Comparison of ENCODE assay signal across 10 mouse cellular contexts in the genomic region with DNA sequence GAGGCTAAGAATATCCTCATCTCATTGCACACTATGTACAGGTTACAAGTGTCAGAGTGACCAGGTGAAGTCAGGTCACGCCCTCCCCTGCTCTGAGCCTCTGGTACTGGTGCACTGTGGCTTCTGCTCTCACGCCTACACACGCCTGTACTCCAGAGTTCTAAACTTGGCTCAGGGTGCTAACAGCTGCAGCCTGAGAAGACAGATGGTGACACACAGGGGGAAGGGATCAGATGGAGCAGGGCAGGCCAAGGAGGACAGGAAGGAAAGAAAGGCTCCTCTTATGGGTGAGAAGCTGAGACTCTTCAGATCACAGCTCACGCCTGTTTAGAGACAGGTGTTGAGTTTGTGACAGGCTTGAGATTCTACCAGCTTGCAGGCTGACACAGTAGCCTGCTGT. TPM values are rescaled to one million over a fixed set of nuclear protein-coding genes. Genes with fewer than 3 reads are reported as not detected.
DNase-seq lines count a peak whose midpoint lies in the region; ATAC-seq and TF ChIP-seq lines count a peak whose summit lies in the region.
"Had no signal": no experiment of that assay in that cellular context is flagged by ENCODE, and none has a peak within 500 bp of the region (broad histone marks: within the 10 kb centered on the region; RNA-seq: fewer than 3 reads in every experiment).

No protein-coding gene starts in this region.

- no peaks in the 10 kb centered on the region for H3K79me3 ChIP-seq in C2C12 (ENCODE audit: low read depth)

- no peaks in the 10 kb centered on the region for H3K79me2 ChIP-seq in C2C12 (ENCODE audit: control insufficient read depth, insufficient read depth)
- H3K79me2 ChIP-seq in myocyte (ENCODE audit: control insufficient read depth, insufficient read depth), result no peaks in the 10 kb centered on the region

- no peak overlapping the region for H3K4me3 ChIP-seq in hindbrain, embryonic 12.5 days
- no peak overlapping the region for H3K4me3 ChIP-seq in hindbrain, embryonic 13.5 days
- H3K4me3 ChIP-seq in C2C12 (ENCODE audit: insufficient read depth, poor library complexity, severe bottlenecking) (no peak overlapping the region), myocyte (no peak overlapping the region)
- no peak overlapping the region for H3K4me3 ChIP-seq in embryonic facial prominence, embryonic 14.5 days (ENCODE audit: low read depth, low read length)
- H3K4me3 ChIP-seq: megakaryocyte, embryonic 14.5 days had no signal

- no peaks in the 10 kb centered on the region for H3K27me3 ChIP-seq in hindbrain, embryonic 12.5 days
- no peaks in the 10 kb centered on the region for H3K27me3 ChIP-seq in hindbrain, embryonic 13.5 days
- H3K27me3 ChIP-seq in C2C12 (ENCODE audit: control insufficient read depth, insufficient read depth, insufficient read length) (no peaks in the 10 kb centered on the region), myocyte (ENCODE audit: control insufficient read depth, insufficient read depth, insufficient read length) (no peaks in the 10 kb centered on the region)
- no peaks in the 10 kb centered on the region for H3K27me3 ChIP-seq in embryonic facial prominence, embryonic 14.5 days (replicated peaks; ENCODE audit: control insufficient read depth, insufficient read depth, low read length)
- H3K27me3 ChIP-seq: megakaryocyte, embryonic 14.5 days had no signal

- WGBS in hindbrain, embryonic 12.5 days, result 92% methylated on average over 4 of the region's 4 CpGs
- WGBS in hindbrain, embryonic 13.5 days, result 84% methylated on average over 4 of the region's 4 CpGs
- WGBS in embryonic facial prominence, embryonic 14.5 days, result 74% methylated on average over 4 of the region's 4 CpGs

- no peak overlapping the region for H3ac ChIP-seq in C2C12 (ENCODE audit: control insufficient read depth, insufficient read length, low read depth)
- no peak overlapping the region for H3ac ChIP-seq in myocyte (ENCODE audit: control insufficient read depth, insufficient read length)

- ATAC-seq in hindbrain, embryonic 12.5 days (ENCODE audit: low FRiP score), result no peak
- no peak for ATAC-seq in hindbrain, embryonic 13.5 days (ENCODE audit: low FRiP score)
- peak; percentile 85 for ATAC-seq in embryonic facial prominence, embryonic 14.5 days (ENCODE audit: low read depth)

- no peaks in the 10 kb centered on the region for H3K9me3 ChIP-seq in hindbrain, embryonic 12.5 days (replicated peaks)
- no peaks in the 10 kb centered on the region for H3K9me3 ChIP-seq in hindbrain, embryonic 13.5 days
- no peaks in the 10 kb centered on the region for H3K9me3 ChIP-seq in embryonic facial prominence, embryonic 14.5 days (ENCODE audit: control insufficient read depth, low read length)
- H3K9me3 ChIP-seq: megakaryocyte, embryonic 14.5 days had no signal

- peaks cover 9% of the 10 kb centered on the region; the same call in 1 of the 2 replicates for H3K36me3 ChIP-seq in hindbrain, embryonic 12.5 days
- peaks cover 16% of the 10 kb centered on the region for H3K36me3 ChIP-seq in hindbrain, embryonic 13.5 days
- peaks cover 25% of the 10 kb centered on the region for H3K36me3 ChIP-seq in C2C12 (ENCODE audit: control insufficient read depth, insufficient read depth)
- peaks cover 19% of the 10 kb centered on the region; the same call in 1 of the 2 replicates for H3K36me3 ChIP-seq in embryonic facial prominence, embryonic 14.5 days (ENCODE audit: control insufficient read depth, insufficient read depth, low read length)
- peaks cover 15% of the 10 kb centered on the region for H3K36me3 ChIP-seq in myocyte (ENCODE audit: control insufficient read depth, insufficient read depth)

- no peak for TF ChIP-seq CTCF in C2C12 (IDR thresholded peaks at IDR 0.05; ENCODE audit: control insufficient read depth, insufficient read depth, insufficient read length)

- H3K9ac ChIP-seq in hindbrain, embryonic 12.5 days, result 0 out of 2 replicates have a peak overlapping the region, but pooled peaks have one; percentile 10
- no peak overlapping the region; the same call in 1 of the 2 replicates for H3K9ac ChIP-seq in hindbrain, embryonic 13.5 days
- no peak overlapping the region for H3K9ac ChIP-seq in embryonic facial prominence, embryonic 14.5 days (ENCODE audit: low read depth, low read length)
- H3K9ac ChIP-seq: liver, embryonic 14.5 days had no signal

- H3K4me2 ChIP-seq in hindbrain, embryonic 12.5 days (replicated peaks), result no peak overlapping the region
- H3K4me2 ChIP-seq in hindbrain, embryonic 13.5 days, result no peak overlapping the region
- no peak overlapping the region for H3K4me2 ChIP-seq in embryonic facial prominence, embryonic 14.5 days (ENCODE audit: low read depth, low read length)
- peak overlapping the region; percentile 47 for H3K4me2 ChIP-seq in myocyte (ENCODE audit: low read depth)

- peak; percentile 28 for TF ChIP-seq POLR2A in myocyte (IDR thresholded peaks at IDR 0.05; ENCODE audit: insufficient read length, low read depth)

- peak; percentile 71 for DNase-seq in embryonic facial prominence, embryonic 14.5 days (ENCODE audit: low spot score)
- no peak for DNase-seq in adrenal gland, postnatal 10 days
- no peak for DNase-seq in spleen, postnatal 36 days (ENCODE audit: low spot score in 2 of 2)
- DNase-seq: cerebellum, adult 9-10 months had no signal

- no peaks in the 10 kb centered on the region for H3K4me1 ChIP-seq in hindbrain, embryonic 12.5 days
- H3K4me1 ChIP-seq in hindbrain, embryonic 13.5 days (replicated peaks), result no peaks in the 10 kb centered on the region
- no peaks in the 10 kb centered on the region for H3K4me1 ChIP-seq in embryonic facial prominence, embryonic 14.5 days (ENCODE audit: control insufficient read depth, insufficient read depth, low read length)

- H3K27ac ChIP-seq in hindbrain, embryonic 12.5 days, result no peak overlapping the region
- no peak overlapping the region for H3K27ac ChIP-seq in hindbrain, embryonic 13.5 days
- no peak overlapping the region for H3K27ac ChIP-seq in embryonic facial prominence, embryonic 14.5 days (replicated peaks; ENCODE audit: low read depth, low read length)
- H3K27ac ChIP-seq: liver, embryonic 14.5 days had no signal

TF ChIP-seq in C2C12, 6 proteins besides CTCF, POLR2A, EP300 and RAD21:
- TF ChIP-seq MYOD1 (IDR thresholded peaks at IDR 0.05; ENCODE audit: control insufficient read depth, insufficient read length, low read depth) (peak; percentile 75), MYOG (IDR thresholded peaks at IDR 0.05; ENCODE audit: control insufficient read depth, extremely low read depth, insufficient read length) (no peak), FOSL1 (IDR thresholded peaks at IDR 0.05; ENCODE audit: insufficient read depth, low read length, poor library complexity, severe bottlenecking) (no peak), CEBPB (IDR thresholded peaks at IDR 0.05; ENCODE audit: low read depth) (no peak), USF1 (IDR thresholded peaks at IDR 0.05; ENCODE audit: low read depth) (no peak)

TF ChIP-seq in myocyte, 11 proteins besides CTCF, POLR2A, EP300 and RAD21:
- TF ChIP-seq MYOG (IDR thresholded peaks at IDR 0.05; ENCODE audit: control insufficient read depth in 1 of 3, insufficient read depth in 1 of 3, insufficient read length in 2 of 3, low read depth in 2 of 3), result peak; percentile 96 to 99 (median 99)
- no peak for TF ChIP-seq MAX (IDR thresholded peaks at IDR 0.05; ENCODE audit: low read depth)
- peak; percentile 89 for TF ChIP-seq SRF (IDR thresholded peaks at IDR 0.05; ENCODE audit: control insufficient read depth, insufficient read length, low read depth)
- no peak for TF ChIP-seq E2F4 (IDR thresholded peaks at IDR 0.05; ENCODE audit: insufficient read depth)
- peak; percentile 88 to 99 (median 98) for TF ChIP-seq MYOD1 (IDR thresholded peaks at IDR 0.05; ENCODE audit: control insufficient read depth in 1 of 3, insufficient read length in 2 of 3, low read depth in 2 of 3)
- TF ChIP-seq TCF3 (IDR thresholded peaks at IDR 0.05; ENCODE audit: insufficient read length, low read depth), result peak; percentile 88
- TF ChIP-seq TCF12 (IDR thresholded peaks at IDR 0.05; ENCODE audit: insufficient read depth, poor library complexity, severe bottlenecking), result peak; percentile 99
- peak; percentile 72 for TF ChIP-seq POLR2AphosphoS2 (IDR thresholded peaks at IDR 0.05; ENCODE audit: insufficient read length, low read depth)

RNA-seq across cellular contexts. Expression of gene Ccdc134, which starts 7.7 kb away (rescaled TPM):
- polyA plus RNA-seq in hindbrain, embryonic 12.5 days (2016; fragmentation: Nextera tagmentation; extraction: Ambion mirVana), result 17.0 and 17.1 TPM in 2 replicates
- 13.0 and 14.8 TPM in 2 replicates for polyA plus RNA-seq in hindbrain, embryonic 13.5 days (2015; fragmentation: Nextera tagmentation; extraction: Ambion mirVana)
- polyA plus RNA-seq in C2C12 (2012; fragmentation: generic; extraction: Trizol) (20.2 TPM), myocyte (2012; fragmentation: generic; extraction: Trizol) (82.1 TPM)
- polyA plus RNA-seq in embryonic facial prominence, embryonic 14.5 days (2014; fragmentation: Nextera tagmentation; extraction: Ambion mirVana), result 29.6 and 30.2 TPM in 2 replicates
- total RNA-seq in adrenal gland, postnatal 10 days (2021), result 1 to 10 TPM; 8.6 to 8.7 TPM

RNA-seq across cellular contexts. Expression of gene Srebf2, which starts 11.6 kb away (rescaled TPM):
- polyA plus RNA-seq in hindbrain, embryonic 12.5 days (2016; fragmentation: Nextera tagmentation; extraction: Ambion mirVana), result 230 and 244 TPM in 2 replicates
- 179 and 193 TPM in 2 replicates for polyA plus RNA-seq in hindbrain, embryonic 13.5 days (2015; fragmentation: Nextera tagmentation; extraction: Ambion mirVana)
- polyA plus RNA-seq in C2C12 (2012; fragmentation: generic; extraction: Trizol) (180 TPM), myocyte (2012; fragmentation: generic; extraction: Trizol) (285 TPM)
- polyA plus RNA-seq in embryonic facial prominence, embryonic 14.5 days (2014; fragmentation: Nextera tagmentation; extraction: Ambion mirVana), result 99.2 and 123 TPM in 2 replicates
- 10 to 100 TPM; 44.6 to 47.5 TPM for total RNA-seq in adrenal gland, postnatal 10 days (2021)
